Comparison of ENCODE assay signal across 21 mouse cellular contexts in the genomic region with DNA sequence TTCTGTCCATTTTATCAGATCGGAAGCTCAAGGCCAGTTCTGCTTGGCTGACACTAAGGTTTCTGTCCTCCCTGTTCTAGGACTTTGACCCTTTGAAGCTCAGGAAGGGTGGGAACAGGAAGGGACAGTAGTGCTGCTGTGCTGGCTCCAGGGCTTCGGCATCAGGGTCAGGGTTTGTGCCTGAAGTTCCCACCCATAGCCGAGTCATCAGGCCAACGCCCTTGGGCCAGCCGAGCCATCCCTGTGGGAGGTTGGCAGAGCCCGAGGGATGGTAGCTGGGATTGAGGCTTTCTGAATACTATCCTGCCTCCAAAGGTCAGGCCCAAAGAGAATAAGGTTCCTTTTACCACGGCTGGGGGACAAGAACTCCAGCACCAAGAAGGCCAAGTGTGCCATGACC.
A peak's percentile ranks its signal among the peaks of the same experiment; 100 is the strongest.
DNase-seq lines count a peak whose midpoint lies in the region; ATAC-seq and TF ChIP-seq lines count a peak whose summit lies in the region.
"Had no signal": no experiment of that assay in that cellular context is flagged by ENCODE, and none has a peak within 500 bp of the region (broad histone marks: within the 10 kb centered on the region; RNA-seq: fewer than 3 reads in every experiment).

No protein-coding gene starts in this region.

- H3K4me3 ChIP-seq in forebrain, embryonic 10.5 days: no peak overlapping the region
- no peak overlapping the region for H3K4me3 ChIP-seq in forebrain, embryonic 11.5 days (ENCODE audit: low read depth, low read length)
- H3K4me3 ChIP-seq in liver, adult 2 months (ENCODE audit: insufficient read depth, low read depth, low read length): no peak overlapping the region
- H3K4me3 ChIP-seq in liver, postnatal 0 days (ENCODE audit: low read depth, low read length): no peak overlapping the region
- H3K4me3 ChIP-seq: embryonic facial prominence, embryonic 10.5 days; embryonic facial prominence, embryonic 13.5 days; erythroblast, embryonic 14.5 days; gastrocnemius, adult 2 months; hindbrain, embryonic 12.5 days; hindbrain, embryonic 15.5 days had no signal

- no peaks in the 10 kb centered on the region for H3K36me3 ChIP-seq in forebrain, embryonic 10.5 days (replicated peaks)
- no peaks in the 10 kb centered on the region for H3K36me3 ChIP-seq in forebrain, embryonic 11.5 days (ENCODE audit: control insufficient read depth, insufficient read depth, low read length)
- no peaks in the 10 kb centered on the region for H3K36me3 ChIP-seq in liver, adult 2 months (ENCODE audit: control insufficient read depth, insufficient read depth, low read length)
- H3K36me3 ChIP-seq in liver, postnatal 0 days (replicated peaks; ENCODE audit: insufficient read depth, low read length): no peaks in the 10 kb centered on the region
- H3K36me3 ChIP-seq: embryonic facial prominence, embryonic 10.5 days; embryonic facial prominence, embryonic 13.5 days; hindbrain, embryonic 12.5 days; hindbrain, embryonic 15.5 days had no signal

- DNase-seq in adrenal gland, adult 2 months: peak; percentile 59
- DNase-seq in adrenal gland, adult 18-20 months (ENCODE audit: low spot score in 2 of 2): no peak
- DNase-seq in forebrain, embryonic 10.5 days (ENCODE audit: extremely low spot score, low spot score): no peak
- DNase-seq in forebrain, embryonic 11.5 days (ENCODE audit: low spot score): no peak
- DNase-seq in liver, adult 2 months (ENCODE audit: extremely low read depth, low read depth, low spot score): peak; percentile 26
- no peak for DNase-seq in liver, postnatal 0 days
- DNase-seq: cerebellum, adult 8-10 months; cerebellum, postnatal 10 days; cerebellum, postnatal 36 days; embryo, embryonic 11 days; forebrain, postnatal 0 days; gastrocnemius, adult 2 months; gastrocnemius, postnatal 14 days had no signal

- H3K9me3 ChIP-seq in forebrain, embryonic 10.5 days: no peaks in the 10 kb centered on the region
- H3K9me3 ChIP-seq in forebrain, embryonic 11.5 days (ENCODE audit: control insufficient read depth, low read length): no peaks in the 10 kb centered on the region
- H3K9me3 ChIP-seq in liver, postnatal 0 days (ENCODE audit: low read length): no peaks in the 10 kb centered on the region
- H3K9me3 ChIP-seq: embryonic facial prominence, embryonic 10.5 days; embryonic facial prominence, embryonic 13.5 days; hindbrain, embryonic 12.5 days; hindbrain, embryonic 15.5 days had no signal

- no peak overlapping the region for H3K9ac ChIP-seq in forebrain, embryonic 11.5 days (ENCODE audit: low read length)
- no peak overlapping the region for H3K9ac ChIP-seq in liver, adult 2 months (ENCODE audit: low read depth, low read length)
- H3K9ac ChIP-seq in liver, postnatal 0 days (replicated peaks): no peak overlapping the region
- H3K9ac ChIP-seq: embryonic facial prominence, embryonic 13.5 days; forebrain, postnatal 0 days; hindbrain, embryonic 12.5 days; hindbrain, embryonic 15.5 days had no signal

- H3K27ac ChIP-seq in forebrain, embryonic 10.5 days: peak overlapping the region; percentile 59
- no peak overlapping the region for H3K27ac ChIP-seq in forebrain, embryonic 11.5 days (ENCODE audit: low read depth, low read length)
- H3K27ac ChIP-seq in liver, adult 2 months (replicated peaks; ENCODE audit: insufficient read depth, low read depth, low read length): no peak overlapping the region
- H3K27ac ChIP-seq in liver, postnatal 0 days (ENCODE audit: low read depth): no peak overlapping the region
- H3K27ac ChIP-seq: embryonic facial prominence, embryonic 10.5 days; embryonic facial prominence, embryonic 13.5 days; gastrocnemius, adult 2 months; hindbrain, embryonic 12.5 days; hindbrain, embryonic 15.5 days had no signal

- TF ChIP-seq EP300 in liver, postnatal 0 days (IDR thresholded peaks at IDR 0.05; ENCODE audit: low read depth): no peak

- TF ChIP-seq CTCF in liver, adult 2 months (IDR thresholded peaks at IDR 0.05; ENCODE audit: low read depth, low read length): no peak
- TF ChIP-seq CTCF in liver, postnatal 0 days (IDR thresholded peaks at IDR 0.05; ENCODE audit: low read depth): no peak

- peaks cover 81% of the 10 kb centered on the region for H3K27me3 ChIP-seq in forebrain, embryonic 10.5 days (ENCODE audit: poor library complexity, severe bottlenecking)
- H3K27me3 ChIP-seq in forebrain, embryonic 11.5 days (ENCODE audit: control insufficient read depth, insufficient read depth, low read length): peaks cover 8% of the 10 kb centered on the region; the same call in 1 of the 2 replicates
- H3K27me3 ChIP-seq in liver, adult 2 months (ENCODE audit: control insufficient read depth, insufficient read depth, low read length): no peaks in the 10 kb centered on the region; the same call in 1 of the 2 replicates
- peaks cover 45% of the 10 kb centered on the region for H3K27me3 ChIP-seq in liver, postnatal 0 days (ENCODE audit: insufficient read depth, low read length)

- 79% methylated on average over 7 of the region's 7 CpGs for WGBS in forebrain, embryonic 10.5 days
- WGBS in forebrain, embryonic 11.5 days: 68% methylated on average over 7 of the region's 7 CpGs
- WGBS in liver, adult 2 months: 47% methylated on average over 7 of the region's 7 CpGs
- 64% methylated on average over 7 of the region's 7 CpGs for WGBS in liver, postnatal 0 days (ENCODE audit: insufficient replicate concordance)

- no peak for ATAC-seq in forebrain, embryonic 11.5 days (replicated peaks; ENCODE audit: low FRiP score)
- no peak for ATAC-seq in liver, postnatal 0 days
- ATAC-seq: activated CD4-positive, CD25-positive, alpha-beta regulatory T cell, adult 4 months; forebrain, embryonic 14.5 days; forebrain, postnatal 0 days had no signal

- no peaks in the 10 kb centered on the region for H3K79me2 ChIP-seq in liver, adult 2 months (ENCODE audit: control insufficient read depth, insufficient read depth, low read length)

- H3K4me2 ChIP-seq in forebrain, embryonic 11.5 days (ENCODE audit: low read depth, low read length, severe bottlenecking): no peak overlapping the region
- H3K4me2 ChIP-seq in liver, postnatal 0 days (ENCODE audit: low read depth, low read length): no peak overlapping the region
- H3K4me2 ChIP-seq: embryonic facial prominence, embryonic 13.5 days; heart, embryonic 11.5 days; hindbrain, embryonic 12.5 days; hindbrain, embryonic 15.5 days had no signal

- TF ChIP-seq POLR2A in liver, adult 2 months (IDR thresholded peaks at IDR 0.05; ENCODE audit: extremely low read depth, insufficient read depth, low read length): no peak

- H3K4me1 ChIP-seq in forebrain, embryonic 10.5 days: peaks cover 60% of the 10 kb centered on the region
- peaks cover 22% of the 10 kb centered on the region for H3K4me1 ChIP-seq in forebrain, embryonic 11.5 days (replicated peaks; ENCODE audit: control insufficient read depth, insufficient read depth, low read length)
- H3K4me1 ChIP-seq in liver, adult 2 months (ENCODE audit: control insufficient read depth, insufficient read depth, low read length): peaks cover 6% of the 10 kb centered on the region
- H3K4me1 ChIP-seq in liver, postnatal 0 days (ENCODE audit: insufficient read depth): no peaks in the 10 kb centered on the region

Comparison
In these comparisons a context has a peak if more than half of its experiments do, and no peak if none do; other contexts are left out.
1. DNase-seq: peak in adrenal gland, adult 2 months (single experiment) and liver, adult 2 months (single experiment); none in adrenal gland, adult 18-20 months (0 of 2), forebrain, embryonic 10.5 days (single experiment), forebrain, embryonic 11.5 days (single experiment) and liver, postnatal 0 days (single experiment).